Mouse (Mus musculus) erythroblast, embryonic 14.5 days (primary cell): ENCODE data around the gene Hspa12a. TPM values are rescaled to one million over a fixed set of nuclear protein-coding genes. Genes with fewer than 3 reads are reported as not detected.
A peak's percentile ranks its signal among the peaks of the same experiment; 100 is the strongest.

Experiments used
- H3K27me3 ChIP-seq: 2 replicates; pipeline ENCODE4 v1.6.1; 2012; ENCODE audit warnings: inconsistent platforms; ENCODE audit not compliant: control insufficient read depth
- H3K36me3 ChIP-seq: 2 replicates; pipeline ENCODE4 v1.6.1; 2012; ENCODE audit warnings: mild to moderate bottlenecking, inconsistent platforms; ENCODE audit not compliant: control insufficient read depth
- H3K4me1 ChIP-seq: 2 replicates; pipeline ENCODE4 v1.6.1; 2012; ENCODE audit warnings: inconsistent platforms; ENCODE audit not compliant: control insufficient read depth
- H3K4me3 ChIP-seq: replicated peaks from 2 replicates; pipeline ENCODE3; 2012; ENCODE audit warnings: moderate library complexity, mild to moderate bottlenecking, inconsistent platforms
- H3K9me3 ChIP-seq: 2 replicates; pipeline ENCODE4 v1.6.1; 2012; ENCODE audit warnings: low read length, inconsistent platforms, mixed read lengths; ENCODE audit not compliant: control insufficient read depth
- GATA1 ChIP-seq: IDR thresholded peaks from 2 replicates; pipeline ENCODE4 v1.6.1; 2012; ENCODE audit warnings: low read length, inconsistent platforms, mixed read lengths
- TAL1 ChIP-seq: IDR thresholded peaks from 3 replicates; pipeline ENCODE4 v1.6.1; 2012; ENCODE audit warnings: low read length, inconsistent platforms, mixed read lengths
- polyA plus RNA-seq: library from polyadenylated mRNA; stranded (reverse); fragments of >175 nt; gene quantifications from 2 replicates; pipeline ENCODE4 v1.2.3, GENCODE M21; 2012

Hspa12a gene
- polyA plus RNA-seq, 1 experiment = not detected

DNA sequence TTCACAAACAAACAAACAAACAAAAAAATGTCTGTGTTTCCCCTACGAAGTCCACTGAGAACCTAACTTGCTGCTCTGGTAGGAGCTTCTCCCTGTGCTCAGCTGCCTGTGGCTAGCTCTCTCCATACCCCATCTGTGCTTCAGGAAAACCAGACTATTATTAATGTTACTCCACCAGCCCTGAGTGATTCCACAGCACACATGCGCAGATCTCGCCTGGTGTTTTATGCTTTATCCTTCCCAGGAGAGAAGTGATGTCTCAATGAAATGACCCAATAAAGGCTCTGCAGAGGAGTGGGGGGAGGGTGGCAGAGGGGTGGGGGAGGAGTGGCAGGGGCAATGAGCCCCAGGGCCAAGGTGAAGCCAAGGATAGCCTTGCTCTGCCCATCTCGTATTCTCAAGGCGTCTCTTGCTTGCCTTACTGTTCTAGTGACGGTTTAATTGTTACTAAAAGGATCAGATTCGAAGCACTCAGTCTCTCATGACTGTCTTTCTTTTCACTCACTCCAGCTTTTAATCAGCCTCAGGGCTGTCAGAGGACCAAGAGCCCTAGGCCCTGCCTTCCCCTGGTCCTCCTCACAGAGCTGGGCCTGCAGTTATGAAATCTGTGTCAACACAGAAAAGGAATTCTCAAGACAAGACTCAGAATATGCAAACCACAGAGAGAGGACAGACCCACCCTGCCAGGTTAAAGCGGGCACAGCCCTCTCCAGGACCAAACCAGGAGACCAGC lies 54.0 kb downstream of the Hspa12a start:
- Histone ChIP-seq H3K36me3 (no peaks in the 10 kb centered on the region), H3K4me1 (no peaks in the 10 kb centered on the region), H3K27me3 (no peaks in the 10 kb centered on the region), H3K4me3 (no peak overlapping the region), H3K9me3 (peaks cover 4% of the 10 kb centered on the region; the same call in 1 of the 2 replicates)
- TF ChIP-seq TAL1 = no peak
- TF ChIP-seq GATA1 = no peak

DNA sequence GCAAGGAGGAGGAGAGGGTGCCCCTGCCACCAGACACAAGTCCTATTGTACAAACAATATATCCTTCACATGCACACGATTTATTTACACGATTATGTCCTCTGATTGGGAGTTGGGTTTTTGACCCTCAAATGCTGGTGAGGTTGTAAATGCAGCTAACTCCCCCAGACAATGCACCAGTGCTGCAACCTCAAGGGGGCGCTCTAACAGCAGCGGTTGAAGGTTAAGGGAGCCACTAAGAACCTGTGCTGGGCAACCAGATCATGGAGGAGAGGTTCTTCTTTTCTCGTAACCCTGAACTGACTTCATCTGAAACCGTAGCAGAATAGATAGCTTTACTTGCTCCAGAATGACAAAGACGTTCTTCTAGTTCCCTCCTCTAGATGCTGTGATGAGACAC lies 57.0 kb downstream of the Hspa12a start:
- Histone ChIP-seq H3K4me3 (no peak overlapping the region), H3K4me1 (no peaks in the 10 kb centered on the region), H3K9me3 (no peaks in the 10 kb centered on the region), H3K27me3 (no peaks in the 10 kb centered on the region), H3K36me3 (no peaks in the 10 kb centered on the region)
- no peak for TF ChIP-seq TAL1
- no peak for TF ChIP-seq GATA1

DNA sequence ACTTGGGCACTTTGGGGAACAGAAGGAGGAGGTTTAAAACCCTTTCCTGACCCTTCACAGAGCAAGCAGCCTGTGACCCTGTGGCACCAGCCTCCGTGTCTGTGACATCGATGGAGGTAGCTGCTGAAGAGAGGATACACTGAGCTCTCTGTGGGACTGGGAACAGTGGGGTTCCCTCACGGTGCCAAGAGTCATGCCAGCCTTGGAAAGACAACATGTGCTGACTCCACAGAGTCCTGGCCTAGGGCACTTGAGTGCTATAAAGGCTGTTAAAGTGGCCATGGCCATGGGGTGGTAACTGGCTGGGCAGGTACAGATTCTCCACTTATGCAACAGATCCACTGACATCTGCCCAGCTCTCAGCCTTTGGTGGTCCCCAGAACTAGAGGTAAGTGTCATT lies 60.0 kb downstream of the Hspa12a start:
- H3K4me3 ChIP-seq = no peak overlapping the region
- no peaks in the 10 kb centered on the region for H3K27me3 ChIP-seq
- H3K9me3 ChIP-seq = no peaks in the 10 kb centered on the region
- TF ChIP-seq TAL1 (no peak), GATA1 (no peak)
- no peaks in the 10 kb centered on the region for H3K4me1 ChIP-seq
- H3K36me3 ChIP-seq = no peaks in the 10 kb centered on the region

- no peak for TF ChIP-seq TAL1
- TF ChIP-seq GATA1 = no peak
Observed at GRCm38 (mm10) chr19:58882336-58882735, 61.1 kb downstream of the Hspa12a start.

DNA sequence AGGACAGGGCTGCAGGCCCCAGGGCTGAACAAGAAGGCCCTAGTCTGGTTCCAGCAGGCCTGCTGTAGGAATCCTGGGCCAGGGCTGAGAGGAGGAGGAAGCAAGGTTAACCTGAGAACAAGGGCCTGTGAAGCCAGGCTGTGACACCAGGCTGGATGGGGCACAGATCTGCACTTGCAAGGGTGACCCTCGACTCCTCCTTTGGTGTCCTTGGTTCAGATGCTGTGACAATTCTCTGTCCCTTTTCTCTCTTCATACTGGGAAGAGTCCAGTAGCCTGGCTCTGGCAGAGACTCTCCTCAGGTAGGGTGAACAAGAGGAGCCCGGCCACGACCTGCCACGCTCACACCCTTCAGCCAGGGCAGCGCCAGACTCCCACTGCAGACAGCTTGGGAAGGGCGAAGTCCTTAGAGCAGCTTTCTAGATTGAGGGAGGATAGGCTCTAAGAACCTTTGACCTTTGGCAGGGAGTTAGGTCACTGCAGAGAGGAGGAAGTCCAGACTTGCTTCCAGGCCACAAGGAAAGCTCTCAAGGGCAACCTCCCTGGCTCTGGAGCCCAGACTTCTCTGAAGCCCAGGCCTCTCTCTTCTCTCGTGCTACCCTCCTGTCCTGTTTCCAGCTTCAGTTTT lies 64.0 kb downstream of the Hspa12a start:
- Histone ChIP-seq H3K27me3 (no peaks in the 10 kb centered on the region), H3K36me3 (no peaks in the 10 kb centered on the region), H3K9me3 (no peaks in the 10 kb centered on the region), H3K4me3 (no peak overlapping the region), H3K4me1 (no peaks in the 10 kb centered on the region)
- TF ChIP-seq TAL1 (no peak), GATA1 (no peak)

More at GRCm38 (mm10) chr19:58882336-58882735, 61.1 kb downstream of the Hspa12a start:
- no peaks in the 10 kb centered on the region for H3K27me3 ChIP-seq
- H3K4me1 ChIP-seq = no peaks in the 10 kb centered on the region
- H3K4me3 ChIP-seq = no peak overlapping the region
- H3K36me3 ChIP-seq = no peaks in the 10 kb centered on the region
- H3K9me3 ChIP-seq = no peaks in the 10 kb centered on the region

- Histone ChIP-seq H3K36me3 (no peaks in the 10 kb centered on the region), H3K4me1 (no peaks in the 10 kb centered on the region), H3K9me3 (no peaks in the 10 kb centered on the region), H3K4me3 (no peak overlapping the region), H3K27me3 (no peaks in the 10 kb centered on the region)
- TF ChIP-seq GATA1 (no peak), TAL1 (0 out of 3 replicates have a peak, but pooled peaks have one; percentile 5)
Observed at GRCm38 (mm10) chr19:58878560-58878959, 64.9 kb downstream of the Hspa12a start.

DNA sequence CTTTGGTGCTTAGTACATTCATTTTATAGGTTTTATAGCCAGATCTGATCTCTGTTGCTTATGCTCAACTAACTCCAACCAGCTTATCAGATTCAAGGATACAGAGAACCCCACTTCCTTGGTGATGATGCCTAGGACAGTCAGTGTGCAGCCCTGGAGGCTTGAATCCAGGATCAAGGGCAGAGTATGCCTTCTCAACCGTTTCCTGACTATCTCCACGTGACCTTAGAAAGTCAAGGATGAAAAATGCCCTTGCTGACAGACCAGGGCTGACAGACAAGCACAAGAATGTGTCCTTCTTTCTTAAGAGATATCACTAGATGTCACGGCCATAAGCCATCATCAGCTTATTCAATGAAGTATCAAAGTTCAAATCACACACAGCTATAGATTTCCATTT lies 69.9 kb downstream of the Hspa12a start:
- Histone ChIP-seq H3K27me3 (no peaks in the 10 kb centered on the region), H3K36me3 (no peaks in the 10 kb centered on the region), H3K9me3 (no peaks in the 10 kb centered on the region), H3K4me1 (no peaks in the 10 kb centered on the region), H3K4me3 (no peak overlapping the region)
- TF ChIP-seq TAL1 (no peak), GATA1 (no peak)

GRCm38 (mm10) chr19:58872381-58873259 lies 70.8 kb downstream of the Hspa12a start:
- TF ChIP-seq TAL1 (no peak), GATA1 (no peak)
- no peaks in the 10 kb centered on the region for H3K27me3 ChIP-seq
- H3K4me1 ChIP-seq = no peaks in the 10 kb centered on the region
- no peak overlapping the region for H3K4me3 ChIP-seq
- no peaks in the 10 kb centered on the region for H3K36me3 ChIP-seq
- no peaks in the 10 kb centered on the region for H3K9me3 ChIP-seq

- no peak for TF ChIP-seq TAL1
- TF ChIP-seq GATA1 = no peak
- Histone ChIP-seq H3K4me3 (no peak overlapping the region), H3K9me3 (no peaks in the 10 kb centered on the region), H3K4me1 (no peaks in the 10 kb centered on the region), H3K36me3 (no peaks in the 10 kb centered on the region), H3K27me3 (no peaks in the 10 kb centered on the region)
Observed at GRCm38 (mm10) chr19:58871878-58872277, 71.6 kb downstream of the Hspa12a start.
